Mouse (Mus musculus) lung, adult 2 months (tissue): ENCODE measurements at regions not wholly inside any gene's neighbourhood (a gene's known extent, or its start where the extent isn't known, plus 50 kb on each side); places are given as distances from the start of the nearest gene placed in this dataset.

Experiments
- CTCF ChIP-seq: fragments of 200-500 bp; IDR thresholded peaks from 2 replicates; pipeline ENCODE4 v1.5.1; 2011; ENCODE audit warnings: mild to moderate bottlenecking, low read length, control low read depth; ENCODE audit not compliant: insufficient read depth
- POLR2A ChIP-seq: fragments of 200-500 bp; IDR thresholded peaks from 2 replicates; pipeline ENCODE4 v1.6.1; 2011; ENCODE audit warnings: low read depth, mild to moderate bottlenecking, control low read depth, low read length, borderline replicate concordance; ENCODE audit errors: extremely low read depth

DNA sequence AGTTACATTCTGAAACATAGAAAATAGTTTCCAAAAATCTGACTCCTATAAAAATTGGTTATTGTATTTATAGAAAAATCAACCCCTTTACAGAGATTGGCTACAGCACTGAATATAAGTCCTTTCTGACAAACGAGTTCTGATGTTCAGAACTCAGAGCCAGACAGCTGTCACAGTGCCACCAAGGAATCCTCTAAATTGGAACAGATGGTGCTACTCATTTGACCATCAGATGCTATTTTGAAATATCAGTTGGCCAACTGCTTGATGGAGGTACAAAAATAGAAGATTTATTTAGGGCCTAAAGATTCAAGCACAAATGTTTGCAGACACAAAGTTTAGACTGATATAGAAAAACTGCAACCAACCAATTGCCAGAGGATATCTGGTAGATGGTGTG is 427.3 kb upstream of the Agtr1b start:
- TF ChIP-seq POLR2A (no peak), CTCF (no peak)
